Mouse (Mus musculus): ENCODE measurements around the gene Cd300e. TPM values are rescaled to one million over a fixed set of nuclear protein-coding genes. Genes with fewer than 3 reads are reported as not detected.

Cd300e gene
- total RNA-seq, 2 experiments from 2014 or later, result not detected

Other genes with a start within 250 kb of the Cd300e start
- 10 to 100 TPM; 58.5 to 63.6 TPM for gene Gprc5c, start 211.0 kb downstream of the Cd300e start, total RNA-seq (2021)
- 1 to 10 TPM; 1.1 to 1.2 TPM for gene Cd300a, start 172.1 kb downstream of the Cd300e start, total RNA-seq (2021)
- gene Cd300lb, start 127.8 kb downstream of the Cd300e start, total RNA-seq (2021), result under 1 TPM; 0.35 to 0.47 TPM
- gene Cd300c, start 93.0 kb downstream of the Cd300e start, total RNA-seq (2021), result not detected
- under 1 TPM; 0.34 to 0.47 TPM for gene Cd300ld, start 72.3 kb downstream of the Cd300e start, total RNA-seq (2021)
- 1 to 10 TPM in 1 of 2 experiments, under 1 TPM in 1; 0.96 to 1.4 TPM for gene Cd300c2, start 60.3 kb downstream of the Cd300e start, total RNA-seq (2021)
- under 1 TPM in 1 of 2 experiments, not detected in 1; 0.56 TPM for gene Cd300ld2, start 46.0 kb downstream of the Cd300e start, total RNA-seq (2021)
- under 1 TPM in 1 of 2 experiments, not detected in 1; 0.43 TPM for gene Cd300ld4, start 35.2 kb downstream of the Cd300e start, total RNA-seq (2021)
- 1 to 10 TPM; 1.4 to 4.7 TPM for gene Cd300ld5, start 24.4 kb downstream of the Cd300e start, total RNA-seq (2021)
- gene Cd300ld3, start 13.8 kb downstream of the Cd300e start, total RNA-seq (2021), result 1 to 10 TPM; 2.4 to 3.7 TPM
- gene Rab37, start 29.3 kb upstream of the Cd300e start, total RNA-seq (2021), result under 1 TPM; 0.21 to 0.77 TPM
- gene Cd300lf, start 71.8 kb upstream of the Cd300e start, total RNA-seq (2021), result under 1 TPM in 1 of 2 experiments, not detected in 1; 0.34 TPM
- 1 to 10 TPM; 6.5 to 8.3 TPM for gene Slc9a3r1, start 101.2 kb upstream of the Cd300e start, total RNA-seq (2021)
- gene Tmem104, start 125.3 kb upstream of the Cd300e start, total RNA-seq (2021), result 1 to 10 TPM; 3.9 to 6.4 TPM
- gene Nat9, start 125.7 kb upstream of the Cd300e start, total RNA-seq (2021), result 10 to 100 TPM; 13.7 to 14.8 TPM
- under 1 TPM; 0.05 to 0.16 TPM for gene Grin2c, start 205.1 kb upstream of the Cd300e start, total RNA-seq (2021)
- gene Fdxr, start 214.9 kb upstream of the Cd300e start, total RNA-seq (2021), result 1 to 10 TPM; 5.0 to 5.7 TPM
- 1 to 10 TPM in 1 of 2 experiments, under 1 TPM in 1; 0.86 to 1.1 TPM for gene Fads6, start 235.5 kb upstream of the Cd300e start, total RNA-seq (2021)
- not detected for gene Otop2, start 245.0 kb upstream of the Cd300e start, total RNA-seq (2021)